Mouse (Mus musculus) gastrocnemius, postnatal 36 days (tissue): ENCODE results near the gene Casc3. TPM values are rescaled to one million over a fixed set of nuclear protein-coding genes. Genes with fewer than 3 reads are reported as not detected.
A peak's percentile ranks its signal among the peaks of the same experiment; 100 is the strongest.

Source experiments
- DNase-seq, 2 experiments: peaks; one replicate each; pipeline ENCODE4 v3.0.0; 2022
- intact Hi-C: fragments of 180-260 bp; cut with DNase I; formaldehyde crosslinking; loops from one replicate; pipeline ENCODE4 v1.15.1; 2025
- total RNA-seq, 2 experiments: library from RNA; stranded (reverse); gene quantifications; 2 replicates each; pipeline ENCODE4 v1.2.3; 2021

The Casc3 gene
- total RNA-seq, 2 experiments from 2014 or later: 14.2 to 21.4 TPM

DNA sequence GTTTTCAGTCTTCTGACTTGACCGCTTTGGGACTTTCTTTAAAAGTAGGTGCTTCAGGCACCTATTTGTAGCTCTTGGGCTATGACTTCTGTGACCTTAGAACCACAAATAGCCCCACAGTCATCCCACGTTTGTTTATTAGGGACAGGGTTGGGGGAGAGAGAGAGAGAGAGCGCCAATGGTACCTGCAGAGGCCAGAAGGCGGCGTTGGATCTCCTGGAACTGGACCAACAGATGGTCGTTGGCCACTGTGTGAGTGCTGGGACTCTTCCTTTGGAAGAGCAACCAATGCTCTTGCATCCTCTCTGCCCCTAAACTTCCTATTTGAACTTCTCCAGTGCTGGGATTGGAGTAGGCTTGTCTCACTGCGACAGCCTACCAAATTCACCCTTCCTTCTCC is 17.5 kb upstream of the Casc3 start:
- DNase-seq: peak in 1 of 2 experiments; percentile 33
- intact Hi-C loops: loop anchor here (2.0 to 5.0 kb wide), 3 partner anchors 14 to 86 kb away; partner anchors contain the start of gene Csf3

DNA sequence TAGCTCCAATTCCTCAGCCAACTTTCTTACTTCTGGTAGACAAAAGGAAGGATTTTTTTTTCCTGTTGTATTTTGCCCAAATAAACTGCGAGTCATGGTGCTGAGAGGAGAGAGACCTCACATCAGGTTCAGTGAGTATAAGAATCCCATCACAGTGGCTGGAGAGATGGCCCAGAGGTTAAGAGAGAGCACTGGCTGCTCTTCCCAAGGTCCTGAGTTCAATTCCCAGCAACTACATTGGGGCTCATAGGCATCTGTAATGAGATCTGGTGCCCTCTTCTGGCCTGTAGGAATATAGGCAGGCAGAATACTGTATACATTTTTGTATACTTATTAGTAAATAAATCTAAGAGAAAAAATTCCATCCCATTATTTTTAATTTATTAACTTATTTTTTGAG is 17.0 kb upstream of the Casc3 start:
- no peak for DNase-seq
- intact Hi-C loops: loop anchor here (2.0 to 5.0 kb wide), 5 partner anchors 15 to 87 kb away; partner anchors contain the start of genes Csf3 and Thra

- DNase-seq: no peak
- intact Hi-C loops: loop anchor here (2.0 to 5.0 kb wide), 3 partner anchors 41 to 71 kb away; partner anchors contain the start of gene Thra
Observed at GRCm38 (mm10) chr11:98788139-98788538, 16.6 kb upstream of the Casc3 start.

GRCm38 (mm10) chr11:98788550-98789218 is 16.0 kb upstream of the Casc3 start:
- peak; percentile 67 to 84 for DNase-seq
- intact Hi-C loops: loop anchor here (2.0 to 5.0 kb wide), 3 partner anchors 40 to 71 kb away; partner anchors contain the start of gene Thra

- intact Hi-C loops: loop anchor here (2.0 to 5.0 kb wide), 3 partner anchors 39 to 72 kb away; partner anchors contain the start of gene Thra
Observed at GRCm38 (mm10) chr11:98789219-98789807, 15.4 kb upstream of the Casc3 start.

DNA sequence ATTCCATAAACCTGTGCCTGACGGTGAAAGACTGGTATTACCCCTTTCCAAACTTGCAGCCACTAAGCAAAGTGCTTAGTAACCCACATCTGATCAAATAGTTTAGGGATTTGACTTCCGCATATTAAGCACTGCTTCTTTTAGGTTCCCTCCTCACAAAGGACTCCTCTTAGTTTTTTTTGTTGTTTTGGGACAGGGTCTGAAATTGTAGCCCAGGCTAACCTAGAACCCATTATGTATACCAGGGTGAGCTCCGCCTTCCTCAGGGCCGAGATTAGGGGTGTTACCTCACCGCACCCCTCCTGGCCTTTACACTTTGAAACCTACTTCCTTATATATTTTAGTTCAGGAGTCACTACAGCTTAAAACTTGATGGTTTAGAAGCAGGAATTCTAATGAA is 14.9 kb upstream of the Casc3 start:
- DNase-seq: no peak
- intact Hi-C loops: loop anchor here (2.0 to 5.0 kb wide), 4 partner anchors 39 to 117 kb away; partner anchors contain the start of genes Cdc6 and Thra

More at GRCm38 (mm10) chr11:98789219-98789807, 15.4 kb upstream of the Casc3 start:
- peak in 1 of 2 experiments; percentile 46 for DNase-seq

DNA sequence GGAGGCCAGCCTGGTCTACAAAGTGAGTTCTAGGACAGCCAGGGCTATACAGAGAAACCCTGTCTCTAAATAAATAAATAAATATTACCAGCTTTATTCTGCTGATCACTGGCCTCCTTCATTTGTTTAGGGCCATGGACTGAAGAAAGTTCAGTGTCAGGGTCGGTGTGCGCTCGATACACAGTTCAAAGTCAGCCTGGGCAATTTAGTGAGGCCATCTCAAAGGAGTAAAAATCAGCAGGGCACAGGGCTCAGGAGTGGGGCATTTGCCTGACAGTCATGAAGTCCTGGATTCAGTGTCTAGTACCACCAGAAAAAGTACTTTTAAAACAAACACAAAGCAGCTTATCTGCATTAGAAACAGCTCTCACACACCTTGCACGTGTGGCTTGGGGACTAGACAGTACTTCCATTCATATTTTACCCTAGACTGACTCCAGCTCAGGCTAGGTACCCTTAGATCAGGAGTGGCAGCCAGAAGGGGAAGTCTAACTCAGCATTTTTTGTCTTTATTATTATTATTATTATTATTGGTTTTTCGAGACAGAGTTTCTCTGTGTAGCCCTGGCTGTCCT is 14.0 kb upstream of the Casc3 start:
- no peak for DNase-seq
- intact Hi-C loops: loop anchor here (5.0 kb wide), 1 partner anchor 117 kb away; the partner anchor contains the start of gene Cdc6

GRCm38 (mm10) chr11:98791448-98791847 is 13.3 kb upstream of the Casc3 start:
- intact Hi-C loops: loop anchor here (5.0 kb wide), 1 partner anchor 116 kb away; the partner anchor contains the start of gene Cdc6
- no peak for DNase-seq

DNA sequence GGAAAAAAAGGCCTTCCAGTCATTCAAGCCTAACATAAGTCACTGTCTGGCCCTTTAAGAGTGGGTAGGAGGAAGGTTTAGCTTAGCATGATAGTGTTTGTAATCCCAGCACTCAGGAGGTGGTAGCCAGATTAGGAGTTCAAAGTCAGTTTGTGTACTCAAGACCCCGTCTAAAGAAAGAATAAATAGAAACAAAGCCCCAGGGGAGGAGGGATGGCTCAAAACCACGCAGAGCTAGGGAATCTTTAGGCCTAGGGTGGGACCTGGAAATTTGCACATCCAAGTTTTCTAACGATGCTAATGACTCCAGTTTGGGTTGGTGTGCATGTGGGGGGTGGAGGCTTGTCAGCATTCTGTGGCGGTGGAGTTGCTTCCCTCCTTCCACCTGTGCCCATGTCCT is 12.6 kb upstream of the Casc3 start:
- no peak for DNase-seq
- intact Hi-C loops: loop anchor here (5.0 kb wide), 1 partner anchor 115 kb away; the partner anchor contains the start of gene Cdc6

DNA sequence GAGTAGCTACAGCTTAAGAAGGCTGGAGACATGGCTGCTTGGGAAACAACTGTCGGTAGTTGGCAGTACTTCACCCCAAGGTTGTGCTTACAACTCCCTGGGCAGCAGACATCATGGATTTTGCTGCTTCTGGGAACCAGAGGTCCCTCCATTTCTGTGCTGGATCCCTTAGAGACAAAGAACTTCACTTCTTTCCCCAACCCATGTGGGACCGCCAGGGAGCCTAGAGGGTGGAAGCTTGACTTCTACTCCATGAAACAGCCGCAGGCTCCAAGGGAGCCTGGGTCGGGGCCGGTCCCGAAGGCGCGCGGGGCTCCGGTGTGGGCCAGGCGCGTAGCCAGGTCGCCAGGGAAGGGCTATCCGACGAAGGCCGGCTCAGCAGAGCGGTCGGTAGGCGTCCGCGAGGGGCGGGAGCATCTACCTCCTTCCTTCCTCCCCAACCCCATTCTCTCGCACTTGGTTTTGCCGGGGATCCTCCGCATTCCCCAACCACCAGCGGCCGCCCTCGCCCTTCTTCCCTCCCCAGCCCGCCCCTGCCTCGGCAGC is 10.2 kb upstream of the Casc3 start:
- intact Hi-C loops: loop anchor here (5.0 kb wide), 1 partner anchor 113 kb away; the partner anchor contains the start of gene Cdc6
- DNase-seq: peak; percentile 69 to 79

- peak; percentile 85 to 86 for DNase-seq
- intact Hi-C loops: no loop called here
Observed at GRCm38 (mm10) chr11:98795015-98795713, 9.5 kb upstream of the Casc3 start, which contains the start of gene Msl1. Gene Msl1, plus strand, starts transcription at chr11:98795516.

- peak in 1 of 2 experiments; percentile 23 for DNase-seq
- intact Hi-C loops: no loop called here
Observed at GRCm38 (mm10) chr11:98795714-98796514, 8.8 kb upstream of the Casc3 start.

- peak; percentile 40 to 68 for DNase-seq
- intact Hi-C loops: no loop called here
Observed at GRCm38 (mm10) chr11:98796515-98797216, 8.0 kb upstream of the Casc3 start.

DNA sequence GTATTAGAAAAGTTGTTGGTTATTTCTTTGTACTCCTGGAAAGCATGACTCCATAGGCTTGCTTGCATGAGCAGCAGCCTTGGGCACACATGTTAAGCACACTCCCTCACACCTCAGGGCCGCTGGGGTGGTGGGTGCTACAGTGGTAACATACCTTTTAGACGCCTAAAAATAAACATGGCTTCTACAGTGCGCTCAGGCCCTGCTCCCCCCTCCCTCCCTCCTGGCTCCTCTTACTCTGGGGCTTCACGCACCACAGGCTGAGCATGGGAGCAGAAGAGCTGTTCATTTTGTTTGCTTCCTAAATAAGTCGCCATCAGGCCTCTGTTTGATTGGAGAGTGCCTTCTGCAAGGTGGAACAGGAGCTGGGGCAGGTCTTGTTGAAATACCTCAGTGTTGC is 7.4 kb upstream of the Casc3 start:
- intact Hi-C loops: no loop called here
- DNase-seq: no peak

- intact Hi-C loops: no loop called here
- DNase-seq: no peak
Observed at GRCm38 (mm10) chr11:98797909-98798308, 6.8 kb upstream of the Casc3 start.

DNA sequence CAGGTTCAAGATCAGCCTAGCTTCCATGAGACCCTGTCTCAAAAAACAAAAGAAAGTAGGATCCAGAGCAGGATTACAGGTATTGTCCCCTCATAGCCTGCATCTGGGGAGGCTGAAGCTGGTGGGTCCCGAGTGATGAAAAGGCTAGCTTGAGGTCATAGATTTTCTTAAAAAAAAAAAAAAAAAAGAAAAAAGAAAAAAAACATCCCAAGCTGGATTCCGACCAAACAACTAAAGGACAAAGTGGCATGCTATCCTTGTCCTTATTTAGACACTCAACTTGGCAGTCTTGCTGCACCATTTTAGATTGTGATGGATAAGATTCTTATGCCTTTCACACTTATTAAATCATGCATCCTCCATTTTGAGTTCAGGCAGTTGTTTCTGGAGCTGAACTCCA is 3.7 kb downstream of the Casc3 start:
- intact Hi-C loops: no loop called here
- no peak for DNase-seq

GRCm38 (mm10) chr11:98809457-98810290 is 5.0 kb downstream of the Casc3 start:
- peak; percentile 96 to 97 for DNase-seq
- intact Hi-C loops: no loop called here

DNA sequence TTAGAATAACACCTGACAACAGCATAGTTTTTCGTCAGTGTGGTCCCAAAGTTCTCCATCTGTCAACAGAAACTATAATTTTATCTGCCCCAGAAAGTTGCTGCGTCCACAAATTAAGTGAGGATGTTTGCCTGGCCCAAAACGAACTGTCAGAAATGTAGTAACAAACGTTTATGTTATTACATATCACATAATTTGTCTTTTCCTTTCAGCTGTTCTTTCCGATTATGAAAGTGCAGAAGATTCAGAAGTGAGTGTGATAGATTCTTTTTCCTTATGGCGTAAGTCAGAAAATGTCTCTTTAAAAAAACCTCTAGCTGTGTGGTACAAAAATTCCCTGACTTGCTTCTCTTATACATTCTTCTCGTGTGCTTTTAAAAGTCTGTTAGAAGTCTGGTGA is 6.0 kb downstream of the Casc3 start:
- intact Hi-C loops: no loop called here
- DNase-seq: no peak
